Mouse (Mus musculus): ENCODE data around the gene Ppara. TPM values are rescaled to one million over a fixed set of nuclear protein-coding genes. Genes with fewer than 3 reads are reported as not detected.

Ppara gene
- polyA plus RNA-seq, 1 experiment from 2014 or later: 0.45 TPM

DNA sequence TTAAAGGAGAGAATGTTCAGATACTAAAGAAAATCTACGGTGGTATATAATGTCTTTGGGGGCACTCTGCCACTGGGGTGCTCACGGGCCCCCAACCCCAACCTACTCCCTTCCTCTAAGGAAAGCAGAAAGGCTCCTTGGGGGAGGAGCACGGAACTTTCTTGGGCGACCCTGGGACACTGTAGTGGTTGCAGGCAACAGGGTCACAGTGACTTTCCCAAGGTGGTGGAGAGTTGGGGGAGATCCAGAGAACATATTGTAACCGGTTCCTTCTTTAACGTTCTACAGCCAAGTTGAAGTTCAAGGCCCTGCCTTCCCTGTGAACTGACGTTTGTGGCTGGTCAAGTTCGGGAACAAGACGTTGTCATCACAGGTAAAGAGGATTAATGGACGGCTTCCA is 1.7 kb downstream of the Ppara start:
- Histone ChIP-seq H3K4me1 (peaks cover 17% of the 10 kb centered on the region), H3K36me3 (no peaks in the 10 kb centered on the region), H3K27ac (no peak overlapping the region), H3K4me3 (no peak overlapping the region), H3K27me3 (ENCODE audit: low read depth, poor library complexity, severe bottlenecking) (peaks cover 91% of the 10 kb centered on the region), H3K9me3 (replicated peaks) (no peaks in the 10 kb centered on the region)
- DNase-seq (ENCODE audit: low spot score): no peak
- 58% methylated on average over 10 of the region's 10 CpGs for WGBS

- H3K27me3 ChIP-seq (ENCODE audit: low read depth, poor library complexity, severe bottlenecking): peaks cover 73% of the 10 kb centered on the region
- no peak overlapping the region for H3K27ac ChIP-seq
- no peak overlapping the region for H3K4me3 ChIP-seq
- no peak for DNase-seq (ENCODE audit: low spot score)
- WGBS: 82% methylated on average over 3 of the region's 3 CpGs
- no peaks in the 10 kb centered on the region for H3K36me3 ChIP-seq
- no peaks in the 10 kb centered on the region for H3K9me3 ChIP-seq (replicated peaks)
- peaks cover 17% of the 10 kb centered on the region for H3K4me1 ChIP-seq
Measured at GRCm38 (mm10) chr15:85738416-85738815, 3.6 kb downstream of the Ppara start.

GRCm38 (mm10) chr15:85738939-85739338 is 4.2 kb downstream of the Ppara start:
- Histone ChIP-seq H3K4me1 (peaks cover 17% of the 10 kb centered on the region), H3K27me3 (ENCODE audit: low read depth, poor library complexity, severe bottlenecking) (peaks cover 72% of the 10 kb centered on the region), H3K4me3 (no peak overlapping the region), H3K9me3 (replicated peaks) (no peaks in the 10 kb centered on the region), H3K36me3 (no peaks in the 10 kb centered on the region), H3K27ac (no peak overlapping the region)
- DNase-seq (ENCODE audit: low spot score): no peak
- WGBS: 80% methylated on average over 5 of the region's 5 CpGs

DNA sequence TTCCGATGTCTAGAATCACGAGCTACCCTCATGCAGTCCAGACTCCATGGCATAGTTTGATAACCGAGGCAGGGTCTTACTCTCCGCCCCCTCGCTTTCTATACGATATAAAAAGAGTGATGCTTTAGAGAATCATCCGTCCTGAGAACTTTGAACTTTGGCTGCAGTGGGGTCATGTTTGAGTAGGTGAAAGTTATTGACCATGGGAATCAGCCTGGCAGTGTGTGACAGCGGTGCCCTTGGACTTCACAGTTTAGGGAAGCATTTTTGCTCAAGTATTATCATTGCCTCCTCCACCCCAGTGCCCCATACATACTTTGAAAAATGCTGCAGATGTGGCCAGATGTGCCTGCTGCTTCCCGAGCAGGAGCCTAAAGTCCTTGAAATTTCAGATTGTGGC is 7.8 kb downstream of the Ppara start:
- Histone ChIP-seq H3K36me3 (no peaks in the 10 kb centered on the region), H3K4me1 (no peaks in the 10 kb centered on the region), H3K4me3 (no peak overlapping the region), H3K9me3 (replicated peaks) (no peaks in the 10 kb centered on the region), H3K27me3 (ENCODE audit: low read depth, poor library complexity, severe bottlenecking) (peaks cover 35% of the 10 kb centered on the region), H3K27ac (no peak overlapping the region)
- no peak for DNase-seq (ENCODE audit: low spot score)
- WGBS: 88% methylated on average over 9 of the region's 9 CpGs

GRCm38 (mm10) chr15:85743946-85744345 is 9.2 kb downstream of the Ppara start:
- Histone ChIP-seq H3K4me3 (no peak overlapping the region), H3K36me3 (no peaks in the 10 kb centered on the region), H3K27ac (no peak overlapping the region), H3K27me3 (ENCODE audit: low read depth, poor library complexity, severe bottlenecking) (peaks cover 24% of the 10 kb centered on the region; the same call in 1 of the 2 replicates), H3K9me3 (replicated peaks) (no peaks in the 10 kb centered on the region), H3K4me1 (no peaks in the 10 kb centered on the region)
- 83% methylated on average over 3 of the region's 3 CpGs for WGBS
- no peak for DNase-seq (ENCODE audit: low spot score)

DNA sequence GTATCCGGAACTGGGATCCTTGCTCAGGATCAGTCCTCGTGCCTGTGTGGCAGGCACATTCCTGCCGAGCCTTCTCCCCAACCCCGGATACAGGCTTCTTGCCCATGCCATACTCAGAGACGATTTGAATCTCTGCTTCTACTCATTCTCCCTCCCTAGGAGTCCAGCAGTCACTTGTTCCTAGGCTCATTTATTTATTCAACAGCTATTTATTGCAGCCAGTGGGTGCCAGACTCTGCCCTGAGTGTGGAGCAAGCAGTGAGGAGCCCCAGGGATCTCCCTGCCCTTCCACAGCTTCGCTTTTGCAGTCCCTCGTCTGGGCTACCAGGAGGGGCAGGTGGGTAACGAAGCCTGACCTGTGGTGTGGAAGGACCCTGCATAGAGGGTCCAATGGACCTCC is 11.4 kb downstream of the Ppara start:
- no peak overlapping the region for H3K4me3 ChIP-seq
- DNase-seq (ENCODE audit: low spot score): no peak
- no peaks in the 10 kb centered on the region for H3K4me1 ChIP-seq
- H3K27ac ChIP-seq: no peak overlapping the region
- H3K36me3 ChIP-seq: no peaks in the 10 kb centered on the region
- 77% methylated on average over 8 of the region's 8 CpGs for WGBS
- 0 out of 2 replicates have a peak, but pooled peaks cover 5% of the 10 kb centered on the region for H3K27me3 ChIP-seq (ENCODE audit: low read depth, poor library complexity, severe bottlenecking)
- no peaks in the 10 kb centered on the region for H3K9me3 ChIP-seq (replicated peaks)

DNA sequence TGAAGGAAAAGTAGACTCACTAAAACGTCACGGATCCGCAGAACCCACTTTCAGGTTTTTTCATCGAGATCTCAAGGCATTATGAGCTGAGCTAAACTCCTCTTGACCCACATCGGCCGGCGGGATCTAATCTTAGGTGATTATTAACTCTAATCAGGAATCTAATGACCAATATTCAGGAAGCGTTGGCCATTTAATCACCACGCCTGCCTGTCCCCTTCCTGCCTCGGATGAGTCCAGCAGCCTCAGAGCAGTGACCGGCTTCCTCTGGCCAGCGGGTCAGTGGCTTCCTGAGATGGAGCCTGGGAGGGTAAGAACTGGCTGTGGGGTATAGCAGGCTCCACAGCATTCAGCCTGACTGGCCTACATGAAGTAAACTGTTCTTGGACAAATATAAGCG is 11.9 kb downstream of the Ppara start:
- no peak overlapping the region for H3K27ac ChIP-seq
- H3K4me3 ChIP-seq: no peak overlapping the region
- no peaks in the 10 kb centered on the region for H3K9me3 ChIP-seq (replicated peaks)
- WGBS: 90% methylated on average over 13 of the region's 13 CpGs
- H3K36me3 ChIP-seq: no peaks in the 10 kb centered on the region
- DNase-seq (ENCODE audit: low spot score): no peak
- no peaks in the 10 kb centered on the region for H3K4me1 ChIP-seq
- 0 out of 2 replicates have a peak, but pooled peaks cover 5% of the 10 kb centered on the region for H3K27me3 ChIP-seq (ENCODE audit: low read depth, poor library complexity, severe bottlenecking)

DNA sequence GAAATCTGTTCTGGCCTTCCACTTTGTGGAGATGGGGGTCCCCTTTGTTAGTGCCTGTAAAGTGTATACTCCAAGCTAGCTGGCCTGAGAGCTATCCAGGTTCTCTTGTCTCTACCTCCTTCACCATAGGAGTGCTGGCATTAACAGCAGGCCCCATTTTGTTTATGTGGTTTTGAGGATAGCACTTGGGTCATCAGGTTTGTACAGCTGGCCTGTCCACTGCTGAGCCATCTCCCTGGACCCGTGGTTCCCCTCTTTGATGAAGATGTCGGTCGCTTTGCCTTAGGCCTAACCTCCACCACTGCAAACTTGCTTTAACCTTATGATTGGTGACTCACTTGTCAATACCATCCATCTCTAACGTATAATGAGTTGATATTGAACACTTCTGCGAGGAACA is 13.2 kb downstream of the Ppara start:
- Histone ChIP-seq H3K36me3 (no peaks in the 10 kb centered on the region), H3K27ac (no peak overlapping the region), H3K9me3 (replicated peaks) (no peaks in the 10 kb centered on the region), H3K27me3 (ENCODE audit: low read depth, poor library complexity, severe bottlenecking) (0 out of 2 replicates have a peak, but pooled peaks cover 5% of the 10 kb centered on the region), H3K4me1 (no peaks in the 10 kb centered on the region), H3K4me3 (no peak overlapping the region)
- WGBS: 85% methylated on average over 5 of the region's 5 CpGs
- DNase-seq (ENCODE audit: low spot score): no peak

DNA sequence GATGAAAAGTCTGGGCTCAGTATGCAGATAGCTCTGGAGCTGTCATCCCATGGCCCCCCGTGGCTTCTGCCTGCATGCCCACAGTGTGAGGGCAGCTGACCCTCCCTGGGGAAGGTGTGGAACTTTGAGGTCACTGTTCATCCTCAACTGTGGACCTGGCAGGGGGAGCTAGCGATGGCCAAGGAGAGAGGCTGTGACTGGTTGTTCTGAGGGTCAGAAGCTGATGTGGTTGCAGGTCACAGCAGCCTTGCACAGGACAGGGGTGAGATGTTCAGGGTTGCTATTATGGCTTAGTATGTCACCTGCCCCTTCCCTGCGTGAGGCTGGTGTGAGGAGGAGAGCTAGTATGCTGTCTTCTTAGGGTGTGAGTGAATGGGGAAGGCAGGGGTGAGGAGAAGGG is 13.7 kb downstream of the Ppara start:
- Histone ChIP-seq H3K4me3 (no peak overlapping the region), H3K36me3 (no peaks in the 10 kb centered on the region), H3K9me3 (replicated peaks) (no peaks in the 10 kb centered on the region), H3K27ac (no peak overlapping the region), H3K4me1 (no peaks in the 10 kb centered on the region), H3K27me3 (ENCODE audit: low read depth, poor library complexity, severe bottlenecking) (0 out of 2 replicates have a peak, but pooled peaks cover 3% of the 10 kb centered on the region)
- WGBS: 82% methylated on average over 3 of the region's 3 CpGs
- DNase-seq (ENCODE audit: low spot score): no peak

- Histone ChIP-seq H3K4me3 (no peak overlapping the region), H3K27me3 (ENCODE audit: low read depth, poor library complexity, severe bottlenecking) (no peaks in the 10 kb centered on the region), H3K4me1 (no peaks in the 10 kb centered on the region), H3K36me3 (no peaks in the 10 kb centered on the region), H3K9me3 (replicated peaks) (no peaks in the 10 kb centered on the region), H3K27ac (no peak overlapping the region)
- 95% methylated on average over 9 of the region's 9 CpGs for WGBS
- no peak for DNase-seq (ENCODE audit: low spot score)
Measured at GRCm38 (mm10) chr15:85749141-85749540, 14.4 kb downstream of the Ppara start.

- no peak for DNase-seq (ENCODE audit: low spot score)
- no peak overlapping the region for H3K27ac ChIP-seq
- no peaks in the 10 kb centered on the region for H3K4me1 ChIP-seq
- H3K9me3 ChIP-seq (replicated peaks): no peaks in the 10 kb centered on the region
- no peaks in the 10 kb centered on the region for H3K27me3 ChIP-seq (ENCODE audit: low read depth, poor library complexity, severe bottlenecking)
- 86% methylated on average over 5 of the region's 5 CpGs for WGBS
- no peaks in the 10 kb centered on the region for H3K36me3 ChIP-seq
- no peak overlapping the region for H3K4me3 ChIP-seq
Measured at GRCm38 (mm10) chr15:85750115-85750514, 15.3 kb downstream of the Ppara start.

GRCm38 (mm10) chr15:85752655-85753054 is 17.9 kb downstream of the Ppara start:
- Histone ChIP-seq H3K36me3 (no peaks in the 10 kb centered on the region), H3K27me3 (ENCODE audit: low read depth, poor library complexity, severe bottlenecking) (no peaks in the 10 kb centered on the region), H3K9me3 (replicated peaks) (no peaks in the 10 kb centered on the region), H3K27ac (no peak overlapping the region), H3K4me1 (no peaks in the 10 kb centered on the region), H3K4me3 (no peak overlapping the region)
- 79% methylated on average over 2 of the region's 2 CpGs for WGBS
- no peak for DNase-seq (ENCODE audit: low spot score)

- no peak for DNase-seq (ENCODE audit: low spot score)
- Histone ChIP-seq H3K4me3 (no peak overlapping the region), H3K27ac (no peak overlapping the region), H3K36me3 (no peaks in the 10 kb centered on the region), H3K9me3 (replicated peaks) (no peaks in the 10 kb centered on the region), H3K27me3 (ENCODE audit: low read depth, poor library complexity, severe bottlenecking) (no peaks in the 10 kb centered on the region), H3K4me1 (no peaks in the 10 kb centered on the region)
- 82% methylated on average over 1 of the region's 1 CpGs for WGBS
Measured at GRCm38 (mm10) chr15:85754033-85754650, 19.4 kb downstream of the Ppara start.

- H3K27me3 ChIP-seq (ENCODE audit: low read depth, poor library complexity, severe bottlenecking): no peaks in the 10 kb centered on the region
- no peak overlapping the region for H3K4me3 ChIP-seq
- H3K9me3 ChIP-seq (replicated peaks): no peaks in the 10 kb centered on the region
- 70% methylated on average over 6 of the region's 6 CpGs for WGBS
- no peaks in the 10 kb centered on the region for H3K4me1 ChIP-seq
- H3K36me3 ChIP-seq: no peaks in the 10 kb centered on the region
- DNase-seq (ENCODE audit: low spot score): no peak
- H3K27ac ChIP-seq: no peak overlapping the region
Measured at GRCm38 (mm10) chr15:85755214-85755613, 20.4 kb downstream of the Ppara start.
